Mouse (Mus musculus): ENCODE measurements at regions not wholly inside any gene's neighbourhood (a gene's known extent, or its start where the extent isn't known, plus 50 kb on each side); places are given as distances from the start of the nearest gene placed in this dataset.

- intact Hi-C loops (cut with DNase I), result no loop called here
- no peak for DNase-seq
These were observed 518.3 kb upstream of the Nr2f1 start for GRCm38 (mm10) chr13:78717686-78718431.

- no peak for DNase-seq
- intact Hi-C loops (cut with DNase I), result no loop called here
These were observed 517.6 kb upstream of the Nr2f1 start for GRCm38 (mm10) chr13:78717159-78717558.

GRCm38 (mm10) chr13:78704693-78705092 is 505.1 kb upstream of the Nr2f1 start:
- DNase-seq, result no peak
- intact Hi-C loops (cut with DNase I), result no loop called here

GRCm38 (mm10) chr13:78697814-78698519 is 498.4 kb upstream of the Nr2f1 start:
- peak in 1 of 2 experiments; percentile 1 for DNase-seq
- intact Hi-C loops (cut with DNase I), result no loop called here

GRCm38 (mm10) chr13:78679255-78679895 is 479.8 kb upstream of the Nr2f1 start:
- peak in 1 of 2 experiments; percentile 4 for DNase-seq
- intact Hi-C loops (cut with DNase I), result no loop called here

GRCm38 (mm10) chr13:78678241-78678640 is 478.7 kb upstream of the Nr2f1 start:
- intact Hi-C loops (cut with DNase I), result no loop called here
- no peak for DNase-seq

GRCm38 (mm10) chr13:78658285-78658684 is 458.7 kb upstream of the Nr2f1 start:
- intact Hi-C loops (cut with DNase I), result no loop called here
- DNase-seq, result no peak

GRCm38 (mm10) chr13:78656766-78657165 is 457.2 kb upstream of the Nr2f1 start:
- DNase-seq, result no peak
- intact Hi-C loops (cut with DNase I), result no loop called here

GRCm38 (mm10) chr13:78656196-78656595 is 456.6 kb upstream of the Nr2f1 start:
- intact Hi-C loops (cut with DNase I), result no loop called here

GRCm38 (mm10) chr13:78650824-78651223 is 451.3 kb upstream of the Nr2f1 start:
- intact Hi-C loops (cut with DNase I), result no loop called here
- no peak for DNase-seq

More at GRCm38 (mm10) chr13:78656196-78656595, 456.6 kb upstream of the Nr2f1 start:
- no peak for DNase-seq

- intact Hi-C loops (cut with DNase I), result loop anchor here (10.0 kb wide), 1 partner anchor 380 kb away; no protein-coding TSS in a partner anchor
- DNase-seq, result peak; percentile 15 to 23
These were observed 445.0 kb upstream of the Nr2f1 start for GRCm38 (mm10) chr13:78644556-78644955.

- DNase-seq, result no peak
- intact Hi-C loops (cut with DNase I), result loop anchor here (10.0 kb wide), 1 partner anchor 382 kb away; no protein-coding TSS in a partner anchor
These were observed 443.5 kb upstream of the Nr2f1 start for GRCm38 (mm10) chr13:78643023-78643422.

GRCm38 (mm10) chr13:78642443-78642729 is 442.8 kb upstream of the Nr2f1 start:
- no peak for DNase-seq
- intact Hi-C loops (cut with DNase I), result loop anchor here (10.0 kb wide), 1 partner anchor 382 kb away; no protein-coding TSS in a partner anchor

GRCm38 (mm10) chr13:78641687-78642442 is 442.3 kb upstream of the Nr2f1 start:
- DNase-seq, result no peak
- intact Hi-C loops (cut with DNase I), result loop anchor here (1.0 to 10.0 kb wide), 2 partner anchors 39 to 383 kb away; no protein-coding TSS in a partner anchor

GRCm38 (mm10) chr13:78640340-78640739 is 440.8 kb upstream of the Nr2f1 start:
- intact Hi-C loops (cut with DNase I), result loop anchor here (10.0 kb wide), 1 partner anchor 384 kb away; no protein-coding TSS in a partner anchor
- DNase-seq, result no peak

- peak; percentile 7 to 25 for DNase-seq
- intact Hi-C loops (cut with DNase I), result no loop called here
These were observed 438.9 kb upstream of the Nr2f1 start for GRCm38 (mm10) chr13:78638462-78638861.

- DNase-seq, result no peak
- intact Hi-C loops (cut with DNase I), result no loop called here
These were observed 432.1 kb upstream of the Nr2f1 start for GRCm38 (mm10) chr13:78631609-78632008.

GRCm38 (mm10) chr13:78629041-78629727 is 429.6 kb upstream of the Nr2f1 start:
- intact Hi-C loops (cut with DNase I), result no loop called here
- no peak for DNase-seq

- intact Hi-C loops (cut with DNase I), result no loop called here
- no peak for DNase-seq
These were observed 424.1 kb upstream of the Nr2f1 start for GRCm38 (mm10) chr13:78623652-78624051.

GRCm38 (mm10) chr13:78602861-78603211 is 403.3 kb upstream of the Nr2f1 start:
- intact Hi-C loops (cut with DNase I), result no loop called here
- DNase-seq, result no peak

All from heart, postnatal 10 days (tissue).